9 mouse cellular contexts compared by ENCODE assay signal in genomic region chr1:80218268-80218667, GRCm38 (mm10). TPM values are rescaled to one million over a fixed set of nuclear protein-coding genes. Genes with fewer than 3 reads are reported as not detected.
A peak's percentile ranks its signal among the peaks of the same experiment; 100 is the strongest.
DNase-seq lines count a peak whose midpoint lies in the region; ATAC-seq and TF ChIP-seq lines count a peak whose summit lies in the region.
"Had no signal": no experiment of that assay in that cellular context is flagged by ENCODE, and none has a peak within 500 bp of the region (broad histone marks: within the 10 kb centered on the region; RNA-seq: fewer than 3 reads in every experiment).

Fam124b (minus strand) TSS chr1:80218473.

- no peak for TF ChIP-seq CTCF in MEL (IDR thresholded peaks at IDR 0.05 in 2 of 3, conservative IDR thresholded peaks at IDR 0.05 in 1 of 3; ENCODE audit: control insufficient read depth in 1 of 3, insufficient read depth in 1 of 3, low read depth in 2 of 3, low read length in 3 of 3, poor library complexity in 1 of 3, severe bottlenecking in 1 of 3)

- no peaks in the 10 kb centered on the region for H3K27me3 ChIP-seq in MEL (ENCODE audit: control insufficient read depth in 1 of 2, insufficient read depth in 2 of 2, low read length in 2 of 2)
- H3K27me3 ChIP-seq in embryonic facial prominence, embryonic 10.5 days (replicated peaks; ENCODE audit: low read depth, poor library complexity, severe bottlenecking) = no peaks in the 10 kb centered on the region
- H3K27me3 ChIP-seq in limb, embryonic 11.5 days (ENCODE audit: control insufficient read depth, insufficient read depth, low read length) = no peaks in the 10 kb centered on the region
- H3K27me3 ChIP-seq in stomach, embryonic 14.5 days (ENCODE audit: control insufficient read depth, insufficient read depth, low read length) = no peaks in the 10 kb centered on the region
- H3K27me3 ChIP-seq: neural tube, embryonic 12.5 days had no signal

- no peak within 1 kb of the TSS for H3K4me3 ChIP-seq in MEL (ENCODE audit: control insufficient read depth in 1 of 2, insufficient read depth in 1 of 2, low read depth in 2 of 2, low read length in 2 of 2)
- no peak within 1 kb of the TSS for H3K4me3 ChIP-seq in embryonic facial prominence, embryonic 10.5 days
- no peak within 1 kb of the TSS for H3K4me3 ChIP-seq in limb, embryonic 11.5 days (ENCODE audit: low read depth, low read length)
- H3K4me3 ChIP-seq in stomach, embryonic 14.5 days (ENCODE audit: low read depth, low read length) = no peak within 1 kb of the TSS
- H3K4me3 ChIP-seq: neural tube, embryonic 12.5 days had no signal

- no peak within 1 kb of the TSS for H3K9ac ChIP-seq in MEL (ENCODE audit: control insufficient read depth, low read depth, low read length, poor library complexity, severe bottlenecking)
- no peak within 1 kb of the TSS for H3K9ac ChIP-seq in limb, embryonic 11.5 days (ENCODE audit: low read length)
- H3K9ac ChIP-seq in stomach, embryonic 14.5 days (replicated peaks; ENCODE audit: low read depth, low read length) = no peak within 1 kb of the TSS
- H3K9ac ChIP-seq: neural tube, embryonic 12.5 days had no signal

- H3K9me3 ChIP-seq in MEL (replicated peaks; ENCODE audit: insufficient read depth, low read length) = no peaks in the 10 kb centered on the region
- H3K9me3 ChIP-seq in embryonic facial prominence, embryonic 10.5 days = no peaks in the 10 kb centered on the region
- no peaks in the 10 kb centered on the region for H3K9me3 ChIP-seq in limb, embryonic 11.5 days (ENCODE audit: control insufficient read depth, low read length)
- H3K9me3 ChIP-seq in stomach, embryonic 14.5 days (ENCODE audit: control insufficient read depth, low read depth, low read length) = no peaks in the 10 kb centered on the region
- H3K9me3 ChIP-seq: neural tube, embryonic 12.5 days had no signal

- H3K27ac ChIP-seq in MEL (ENCODE audit: control insufficient read depth, low read depth, low read length) = no peak within 1 kb of the TSS
- 0 out of 2 replicates have a peak within 1 kb of the TSS, but pooled peaks have one; percentile 19 for H3K27ac ChIP-seq in embryonic facial prominence, embryonic 10.5 days (replicated peaks)
- no peak within 1 kb of the TSS for H3K27ac ChIP-seq in limb, embryonic 11.5 days (replicated peaks; ENCODE audit: low read depth, low read length)
- no peak within 1 kb of the TSS for H3K27ac ChIP-seq in stomach, embryonic 14.5 days (ENCODE audit: low read length)
- H3K27ac ChIP-seq: neural tube, embryonic 12.5 days had no signal

- H3K4me1 ChIP-seq in MEL (ENCODE audit: control insufficient read depth in 1 of 2, insufficient read depth in 2 of 2, low read length in 2 of 2) = no peaks in the 10 kb centered on the region
- 0 out of 2 replicates have a peak, but pooled peaks cover 6% of the 10 kb centered on the region for H3K4me1 ChIP-seq in embryonic facial prominence, embryonic 10.5 days
- no peaks in the 10 kb centered on the region for H3K4me1 ChIP-seq in limb, embryonic 11.5 days (ENCODE audit: control insufficient read depth, insufficient read depth, low read length)
- 0 out of 2 replicates have a peak, but pooled peaks cover 4% of the 10 kb centered on the region for H3K4me1 ChIP-seq in stomach, embryonic 14.5 days (ENCODE audit: control insufficient read depth, insufficient read depth, low read length)
- H3K4me1 ChIP-seq: neural tube, embryonic 12.5 days had no signal

- TF ChIP-seq POLR2A in MEL (IDR thresholded peaks at IDR 0.05; ENCODE audit: control insufficient read depth in 1 of 2, insufficient read depth in 1 of 2, low read depth in 1 of 2, low read length in 2 of 2, poor library complexity in 1 of 2) = no peak

- DNase-seq in MEL (ENCODE audit: low read depth, low spot score) = peak; percentile 24
- peak; percentile 31 for DNase-seq in embryonic facial prominence, embryonic 10.5 days (ENCODE audit: low spot score)
- peak; percentile 70 for DNase-seq in heart, postnatal 25 days (ENCODE audit: low spot score)
- peak; percentile 55 for DNase-seq in limb, embryonic 11.5 days (ENCODE audit: low spot score)
- DNase-seq in cerebellum, adult 8-10 months = no peak
- no peak for DNase-seq in right cerebral cortex, adult 2 months (ENCODE audit: low spot score in 2 of 2)

- no peaks in the 10 kb centered on the region for H3K36me3 ChIP-seq in MEL (ENCODE audit: control insufficient read depth in 1 of 2, insufficient read depth in 2 of 2, low read length in 2 of 2)
- no peaks in the 10 kb centered on the region for H3K36me3 ChIP-seq in embryonic facial prominence, embryonic 10.5 days (replicated peaks)
- no peaks in the 10 kb centered on the region for H3K36me3 ChIP-seq in limb, embryonic 11.5 days (ENCODE audit: control insufficient read depth, insufficient read depth, low read length)
- H3K36me3 ChIP-seq in stomach, embryonic 14.5 days (ENCODE audit: control insufficient read depth, insufficient read depth, low read length) = no peaks in the 10 kb centered on the region
- H3K36me3 ChIP-seq: neural tube, embryonic 12.5 days had no signal

- no peak within 1 kb of the TSS for H3K4me2 ChIP-seq in limb, embryonic 11.5 days (ENCODE audit: low read depth, severe bottlenecking)
- H3K4me2 ChIP-seq in stomach, embryonic 14.5 days (replicated peaks; ENCODE audit: low read depth, low read length) = no peak within 1 kb of the TSS
- H3K4me2 ChIP-seq: neural tube, embryonic 12.5 days had no signal

- no peak for TF ChIP-seq EP300 in MEL (IDR thresholded peaks at IDR 0.05; ENCODE audit: low read depth in 1 of 2, low read length in 2 of 2)

- 76% methylated on average over 6 of the region's 6 CpGs for WGBS in embryonic facial prominence, embryonic 10.5 days
- WGBS in limb, embryonic 11.5 days = 57% methylated on average over 6 of the region's 6 CpGs
- 70% methylated on average over 6 of the region's 6 CpGs for WGBS in stomach, embryonic 14.5 days

- ATAC-seq in limb, embryonic 11.5 days (ENCODE audit: insufficient number of reproducible peaks, low FRiP score, low TSS enrichment, low read depth) = no peak
- 0 out of 2 replicates have a peak, but pooled peaks have one; percentile 20 for ATAC-seq in stomach, embryonic 14.5 days (ENCODE audit: insufficient number of reproducible peaks, insufficient read depth, low FRiP score, low read depth)
- no peak for ATAC-seq in erythroblast, adult 5-6 weeks (replicated peaks; ENCODE audit: low FRiP score, poor library complexity, severe bottlenecking)

- H3K79me2 ChIP-seq in MEL (ENCODE audit: control insufficient read depth, insufficient read depth, low read length, poor library complexity) = no peaks in the 10 kb centered on the region

- no peak for TF ChIP-seq RAD21 in MEL (IDR thresholded peaks at IDR 0.05; ENCODE audit: low read depth, low read length)

- intact Hi-C loops in heart, postnatal 25 days (cut with DNase I) = no loop called here

TF ChIP-seq in MEL, 35 proteins besides CTCF, POLR2A, EP300 and RAD21:
- TF ChIP-seq MYB (IDR thresholded peaks at IDR 0.05; ENCODE audit: low read depth, low read length) = no peak
- TF ChIP-seq USF1 (IDR thresholded peaks at IDR 0.05; ENCODE audit: low read depth, low read length) = no peak

RNA-seq across cellular contexts. Expression of gene Fam124b, which starts in this region (rescaled TPM):
- total RNA-seq in MEL (2012; rRNA removed) = not detected in 2 replicates
- polyA plus RNA-seq in MEL (2012; ENCODE audit: insufficient read depth in 1 of 2, insufficient read length in 2 of 2, low read depth in 1 of 2, low replicate concordance in 2 of 2, missing spikeins in 1 of 2) = not detected
- 0.53 and 0.70 TPM in 2 replicates for polyA plus RNA-seq in embryonic facial prominence, embryonic 10.5 days (2016; fragmentation: Nextera tagmentation; extraction: Ambion mirVana)
- 1 to 10 TPM; 1.3 to 5.2 TPM for total RNA-seq in heart, postnatal 25 days (2021)
- polyA plus RNA-seq in limb, embryonic 11.5 days (2014; fragmentation: Nextera tagmentation; extraction: Ambion mirVana) = 0.45 and 1.4 TPM in 2 replicates
- polyA plus RNA-seq in stomach, embryonic 14.5 days (2014; fragmentation: Nextera tagmentation; extraction: Ambion mirVana) = 1.1 and 1.7 TPM in 2 replicates
- not detected in 2 replicates for total RNA-seq in erythroblast, adult 5-6 weeks (2015; ENCODE audit: low replicate concordance)
- total RNA-seq in erythroblast, adult 5-6 weeks (2017; ENCODE audit: low replicate concordance) = not detected in 2 replicates

Comparison
In these comparisons a context has a peak if more than half of its experiments do, and no peak if none do; other contexts are left out.
1. Peak in DNase-seq in MEL; RNA of the gene not detected or under 1 TPM.
2. Peak in DNase-seq and H3K27ac ChIP-seq in embryonic facial prominence, embryonic 10.5 days; RNA of the gene not detected or under 1 TPM.
3. DNase-seq: peak in heart, postnatal 25 days (single experiment) and limb, embryonic 11.5 days (single experiment); none in cerebellum, adult 8-10 months (single experiment) and right cerebral cortex, adult 2 months (0 of 2).